Mouse (Mus musculus) G1E (cell line): ENCODE measurements around the gene Dicer1.
"Not testable (repeated sequence)": the region's sequence is repeated elsewhere in the genome, so short reads cannot be mapped to it uniquely, and the experiment has no call there.

Experiments used
- GATA1 ChIP-seq: IDR thresholded peaks from 2 replicates; pipeline ENCODE4 v1.6.1; 2012; ENCODE audit warnings: borderline replicate concordance, low read length, inconsistent platforms, mixed read lengths
- POLR2AphosphoS5 ChIP-seq: IDR thresholded peaks from 2 replicates; pipeline ENCODE4 v1.6.1; 2012; ENCODE audit warnings: low read depth, low read length, inconsistent platforms; ENCODE audit not compliant: insufficient replicate concordance

DNA sequence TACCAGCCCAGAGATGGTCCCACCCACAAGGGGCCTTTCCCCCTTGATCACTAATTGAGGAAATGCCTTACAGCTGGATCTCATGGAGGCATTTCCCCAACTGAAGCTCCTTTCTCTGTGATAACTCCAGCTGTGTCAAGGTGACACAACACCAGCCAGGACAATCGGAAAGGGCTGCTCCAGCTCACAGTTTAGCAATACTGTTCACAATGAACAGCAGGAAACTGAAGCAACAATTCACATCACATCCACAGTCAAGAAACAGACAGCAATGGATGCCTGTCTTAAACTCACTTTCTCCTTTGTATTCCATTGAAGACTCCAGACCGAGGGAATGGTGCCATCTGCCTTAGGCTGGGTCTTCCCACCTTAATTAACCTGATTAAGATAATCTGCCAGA lies 25.3 kb downstream of the Dicer1 start:
- not testable (repeated sequence) for TF ChIP-seq GATA1, POLR2AphosphoS5
